Mouse (Mus musculus): ENCODE results near the gene Abraxas1. TPM values are rescaled to one million over a fixed set of nuclear protein-coding genes. Genes with fewer than 3 reads are reported as not detected.

Abraxas1 gene
- 10 to 100 TPM in 1 of 2 experiments, 1 to 10 TPM in 1; 8.8 to 11.0 TPM for total RNA-seq (2021)
- long read RNA-seq, experiment 1, partial matches to known transcripts = 1 of 9 reads
- long read RNA-seq, experiment 1, other reads (novel, unspliced or antisense) = 3 of 9 reads
- long read RNA-seq, experiment 2, partial matches to known transcripts = 0 of 5 reads
- long read RNA-seq, experiment 2, other reads (novel, unspliced or antisense) = 2 of 5 reads

GRCm38 (mm10) chr5:100820483-100821184, at the start of gene Abraxas1:
TSS of gene Abraxas1 (minus strand) at chr5:100820965.
- DNase-seq = peak; percentile 92 to 95

- no peak for DNase-seq
Observed at GRCm38 (mm10) chr5:100869197-100869895, 48.6 kb upstream of the Abraxas1 start.

GRCm38 (mm10) chr5:100866183-100866582, 45.4 kb upstream of the Abraxas1 start:
- DNase-seq = peak; percentile 51 to 57

- DNase-seq = peak; percentile 68 to 84
Observed at GRCm38 (mm10) chr5:100864438-100864837, 43.7 kb upstream of the Abraxas1 start.

GRCm38 (mm10) chr5:100863091-100863490, 42.3 kb upstream of the Abraxas1 start:
- no peak for DNase-seq

GRCm38 (mm10) chr5:100861811-100862210, 41.0 kb upstream of the Abraxas1 start:
- DNase-seq = no peak

- DNase-seq = no peak
Observed at GRCm38 (mm10) chr5:100861140-100861539, 40.4 kb upstream of the Abraxas1 start.

GRCm38 (mm10) chr5:100860417-100861053, 39.8 kb upstream of the Abraxas1 start:
- DNase-seq = peak; percentile 87 to 91

- no peak for DNase-seq
Observed at GRCm38 (mm10) chr5:100856552-100856951, 35.8 kb upstream of the Abraxas1 start.

GRCm38 (mm10) chr5:100853963-100854362, 33.2 kb upstream of the Abraxas1 start:
- DNase-seq = no peak

GRCm38 (mm10) chr5:100847143-100847542, 26.4 kb upstream of the Abraxas1 start:
- no peak for DNase-seq

- no peak for DNase-seq
Observed at GRCm38 (mm10) chr5:100846599-100846920, 25.8 kb upstream of the Abraxas1 start.

- peak; percentile 88 to 89 for DNase-seq
Observed at GRCm38 (mm10) chr5:100845848-100846598, 25.3 kb upstream of the Abraxas1 start.

GRCm38 (mm10) chr5:100845485-100845847, 24.7 kb upstream of the Abraxas1 start, which contains the start of gene Gpat3:
TSS of gene Gpat3 (plus strand) at chr5:100845713.
- DNase-seq = peak; percentile 50 to 72

GRCm38 (mm10) chr5:100844485-100844884, 23.7 kb upstream of the Abraxas1 start:
- no peak for DNase-seq

- DNase-seq = peak; percentile 73 to 89
Observed at GRCm38 (mm10) chr5:100837907-100838306, 17.1 kb upstream of the Abraxas1 start.

- no peak for DNase-seq
Observed at GRCm38 (mm10) chr5:100835862-100836538, 15.2 kb upstream of the Abraxas1 start.

GRCm38 (mm10) chr5:100833841-100834240, 13.1 kb upstream of the Abraxas1 start:
- DNase-seq = no peak

- DNase-seq = no peak
Observed at GRCm38 (mm10) chr5:100832680-100833079, 11.9 kb upstream of the Abraxas1 start.

- DNase-seq = no peak
Observed at GRCm38 (mm10) chr5:100828701-100829100, 7.9 kb upstream of the Abraxas1 start.

GRCm38 (mm10) chr5:100826531-100826930, 5.8 kb upstream of the Abraxas1 start:
- no peak for DNase-seq

Measured in heart, adult 18-20 months (tissue).